Mouse (Mus musculus): ENCODE data around the gene Lzic. TPM values are rescaled to one million over a fixed set of nuclear protein-coding genes. Genes with fewer than 3 reads are reported as not detected.
A peak's percentile ranks its signal among the peaks of the same experiment; 100 is the strongest.

Gene Lzic
- polyA plus RNA-seq, 1 experiment, result 14.0 TPM

DNA sequence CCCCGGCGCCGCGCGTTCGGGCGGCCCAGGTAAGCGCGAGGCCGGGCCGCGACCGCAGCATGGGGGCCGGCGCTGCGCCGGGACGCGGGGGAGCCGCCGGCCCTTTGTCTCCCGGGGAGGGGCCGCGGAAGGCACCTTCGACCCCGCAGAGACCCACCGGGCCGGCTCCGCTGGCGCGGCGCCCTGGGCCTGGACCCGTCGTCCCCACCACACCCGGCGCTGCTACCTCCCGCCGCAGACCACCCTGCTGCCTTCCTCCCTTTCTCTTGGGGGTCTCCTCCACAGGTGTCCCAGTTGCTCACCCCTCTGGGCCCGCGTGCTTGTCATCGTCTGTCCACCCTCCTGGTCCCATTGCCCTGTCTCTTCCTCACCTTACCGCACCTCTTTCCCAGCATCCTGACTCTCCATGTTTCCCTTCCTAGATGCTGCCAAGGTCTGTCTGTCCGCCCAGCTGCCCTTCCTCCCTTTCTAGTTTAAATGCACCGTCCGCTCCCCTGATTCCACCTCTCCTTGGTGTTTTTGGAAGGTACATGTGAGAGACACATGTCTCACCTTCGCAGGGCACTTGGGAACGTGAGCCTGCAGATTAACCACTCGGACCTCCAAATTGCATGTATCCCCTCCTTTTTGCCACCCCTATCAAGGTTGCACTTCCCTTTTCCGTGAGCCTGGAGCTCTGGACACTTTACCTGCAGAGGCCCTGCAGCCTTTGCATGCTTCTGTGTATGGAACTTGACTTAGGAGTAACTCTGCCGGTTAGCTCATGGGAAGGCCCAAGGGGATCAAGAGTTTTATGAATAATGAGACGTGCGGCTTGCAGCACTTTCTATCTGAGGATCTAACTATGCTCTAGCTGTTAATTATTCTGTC lies 33.6 kb downstream of the Lzic start:
- peak overlapping the region; percentile 64 for H3K4me3 ChIP-seq (ENCODE audit: insufficient read depth, low read length)
- peaks cover 21% of the 10 kb centered on the region for H3K4me1 ChIP-seq (ENCODE audit: control insufficient read depth, insufficient read depth, low read length)
- TF ChIP-seq POLR2A (IDR thresholded peaks at IDR 0.05; ENCODE audit: borderline replicate concordance, low read depth, low read length), result no peak
- no peak for TF ChIP-seq CTCF (IDR thresholded peaks at IDR 0.05; ENCODE audit: low read depth, low read length)
- H3K27ac ChIP-seq (ENCODE audit: insufficient read depth, low read depth, low read length), result no peak overlapping the region

DNA sequence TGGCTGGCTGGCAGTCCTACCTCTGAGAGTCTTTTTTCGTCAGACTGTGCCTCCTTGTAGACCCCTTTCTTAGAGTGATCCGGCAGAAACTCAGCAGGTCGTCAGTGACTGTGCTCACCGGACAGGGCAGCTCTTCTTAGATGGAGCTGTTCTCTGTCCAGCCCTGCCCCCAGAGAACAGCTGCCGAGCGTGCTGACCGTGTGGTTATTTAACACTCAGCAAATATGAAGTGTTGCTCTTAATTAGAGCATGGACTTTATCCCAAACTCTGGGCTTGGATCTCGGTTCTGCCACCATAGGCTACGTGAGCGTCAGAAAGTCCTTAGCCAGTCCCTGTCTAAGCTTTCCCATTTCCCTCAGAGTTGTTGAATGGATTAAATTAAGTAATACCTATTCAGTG lies 36.2 kb downstream of the Lzic start:
- H3K27ac ChIP-seq (ENCODE audit: insufficient read depth, low read depth, low read length), result no peak overlapping the region
- peaks cover 29% of the 10 kb centered on the region for H3K4me1 ChIP-seq (ENCODE audit: control insufficient read depth, insufficient read depth, low read length)
- TF ChIP-seq POLR2A (IDR thresholded peaks at IDR 0.05; ENCODE audit: borderline replicate concordance, low read depth, low read length) (no peak), CTCF (IDR thresholded peaks at IDR 0.05; ENCODE audit: low read depth, low read length) (no peak)
- H3K4me3 ChIP-seq (ENCODE audit: insufficient read depth, low read length), result no peak overlapping the region

DNA sequence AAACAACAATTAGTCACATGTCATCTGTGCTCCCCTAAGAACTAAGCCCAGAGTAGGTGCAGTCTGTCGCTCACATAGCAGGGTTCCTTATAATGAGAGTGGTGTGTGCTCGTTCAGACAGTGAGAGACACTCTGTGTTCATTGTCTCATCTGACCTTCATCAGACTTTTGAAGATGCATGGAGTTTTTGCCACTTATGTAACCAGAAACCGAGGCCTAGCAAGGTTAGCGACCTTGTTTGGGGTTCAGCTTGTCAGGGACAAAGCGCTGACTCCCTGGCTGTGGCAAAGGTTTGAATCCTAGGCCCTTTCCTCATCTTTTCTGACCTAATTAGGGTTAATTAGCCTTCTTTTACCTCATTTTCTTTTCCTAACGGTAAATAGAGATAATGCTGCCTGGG lies 38.9 kb downstream of the Lzic start:
- Histone ChIP-seq H3K27ac (ENCODE audit: insufficient read depth, low read depth, low read length) (no peak overlapping the region), H3K4me3 (ENCODE audit: insufficient read depth, low read length) (no peak overlapping the region), H3K4me1 (ENCODE audit: control insufficient read depth, insufficient read depth, low read length) (peaks cover 26% of the 10 kb centered on the region)
- TF ChIP-seq POLR2A (IDR thresholded peaks at IDR 0.05; ENCODE audit: borderline replicate concordance, low read depth, low read length) (no peak), CTCF (IDR thresholded peaks at IDR 0.05; ENCODE audit: low read depth, low read length) (no peak)

DNA sequence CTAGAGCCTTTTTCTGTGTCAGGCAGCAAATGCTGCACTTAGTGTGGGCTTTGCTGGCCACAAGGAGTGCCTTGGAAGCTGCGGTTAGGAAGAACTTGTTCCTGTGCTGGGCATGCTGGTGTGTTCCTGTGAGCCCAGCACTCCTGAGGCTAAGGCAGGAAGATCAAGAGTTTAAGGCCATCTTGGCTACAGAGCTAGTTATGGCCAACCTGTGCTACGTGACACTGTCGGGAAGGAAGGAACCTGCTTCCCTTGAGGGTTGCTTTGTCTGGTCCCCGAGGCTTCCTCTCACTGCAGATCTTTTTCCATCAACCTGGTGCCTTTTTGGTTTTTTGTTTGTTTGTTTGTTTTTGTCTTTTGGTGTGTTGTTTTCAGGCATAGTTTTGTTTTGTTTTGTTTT lies 40.1 kb downstream of the Lzic start:
- no peak overlapping the region for H3K4me3 ChIP-seq (ENCODE audit: insufficient read depth, low read length)
- H3K4me1 ChIP-seq (ENCODE audit: control insufficient read depth, insufficient read depth, low read length), result peaks cover 15% of the 10 kb centered on the region
- TF ChIP-seq CTCF (IDR thresholded peaks at IDR 0.05; ENCODE audit: low read depth, low read length), result no peak
- no peak overlapping the region for H3K27ac ChIP-seq (ENCODE audit: insufficient read depth, low read depth, low read length)

DNA sequence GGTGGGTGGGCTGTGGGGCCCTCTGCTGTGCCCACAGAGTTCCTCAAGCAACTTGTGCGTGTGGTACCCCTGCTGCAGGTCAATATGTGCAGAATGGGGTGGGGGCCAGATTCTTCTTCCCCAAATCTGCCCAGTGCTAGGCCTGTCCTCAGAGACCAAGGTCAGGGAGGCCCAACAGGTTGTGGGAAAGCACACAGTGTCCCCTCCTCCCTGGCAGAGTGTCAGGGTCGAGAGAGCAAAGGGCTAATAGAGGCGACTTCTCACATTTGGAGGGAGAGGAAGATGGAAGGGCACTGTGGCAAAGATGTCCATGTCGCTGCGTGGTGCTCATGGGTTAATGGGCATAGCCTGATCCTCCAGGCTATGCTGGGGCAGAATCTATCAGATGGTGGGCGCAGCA lies 40.8 kb downstream of the Lzic start:
- Histone ChIP-seq H3K27ac (ENCODE audit: insufficient read depth, low read depth, low read length) (no peak overlapping the region), H3K4me1 (ENCODE audit: control insufficient read depth, insufficient read depth, low read length) (peaks cover 11% of the 10 kb centered on the region), H3K4me3 (ENCODE audit: insufficient read depth, low read length) (no peak overlapping the region)
- TF ChIP-seq CTCF (IDR thresholded peaks at IDR 0.05; ENCODE audit: low read depth, low read length), result no peak
- TF ChIP-seq POLR2A (IDR thresholded peaks at IDR 0.05; ENCODE audit: borderline replicate concordance, low read depth, low read length), result no peak

DNA sequence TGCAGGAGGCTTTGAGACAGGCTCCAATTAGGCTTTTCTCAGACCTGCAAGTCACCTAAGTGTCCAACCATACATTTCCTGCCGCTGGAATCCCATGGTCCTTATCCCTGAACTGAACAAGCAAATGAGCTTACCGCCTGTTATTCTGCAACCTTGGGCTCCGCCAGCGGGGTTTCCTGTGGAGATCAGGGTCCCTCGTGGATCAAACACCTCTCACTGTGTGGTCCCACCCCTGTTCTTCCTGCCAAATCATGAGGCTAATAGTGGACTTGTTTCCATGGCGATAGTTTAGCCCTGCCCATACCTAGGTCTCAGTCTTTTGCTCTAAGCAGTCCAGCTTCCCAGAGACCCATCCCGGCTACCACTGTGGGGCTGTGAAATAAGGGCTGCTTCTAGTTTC lies 41.3 kb downstream of the Lzic start:
- TF ChIP-seq POLR2A (IDR thresholded peaks at IDR 0.05; ENCODE audit: borderline replicate concordance, low read depth, low read length) (no peak), CTCF (IDR thresholded peaks at IDR 0.05; ENCODE audit: low read depth, low read length) (no peak)
- H3K27ac ChIP-seq (ENCODE audit: insufficient read depth, low read depth, low read length), result no peak overlapping the region
- no peak overlapping the region for H3K4me3 ChIP-seq (ENCODE audit: insufficient read depth, low read length)
- peaks cover 11% of the 10 kb centered on the region for H3K4me1 ChIP-seq (ENCODE audit: control insufficient read depth, insufficient read depth, low read length)

DNA sequence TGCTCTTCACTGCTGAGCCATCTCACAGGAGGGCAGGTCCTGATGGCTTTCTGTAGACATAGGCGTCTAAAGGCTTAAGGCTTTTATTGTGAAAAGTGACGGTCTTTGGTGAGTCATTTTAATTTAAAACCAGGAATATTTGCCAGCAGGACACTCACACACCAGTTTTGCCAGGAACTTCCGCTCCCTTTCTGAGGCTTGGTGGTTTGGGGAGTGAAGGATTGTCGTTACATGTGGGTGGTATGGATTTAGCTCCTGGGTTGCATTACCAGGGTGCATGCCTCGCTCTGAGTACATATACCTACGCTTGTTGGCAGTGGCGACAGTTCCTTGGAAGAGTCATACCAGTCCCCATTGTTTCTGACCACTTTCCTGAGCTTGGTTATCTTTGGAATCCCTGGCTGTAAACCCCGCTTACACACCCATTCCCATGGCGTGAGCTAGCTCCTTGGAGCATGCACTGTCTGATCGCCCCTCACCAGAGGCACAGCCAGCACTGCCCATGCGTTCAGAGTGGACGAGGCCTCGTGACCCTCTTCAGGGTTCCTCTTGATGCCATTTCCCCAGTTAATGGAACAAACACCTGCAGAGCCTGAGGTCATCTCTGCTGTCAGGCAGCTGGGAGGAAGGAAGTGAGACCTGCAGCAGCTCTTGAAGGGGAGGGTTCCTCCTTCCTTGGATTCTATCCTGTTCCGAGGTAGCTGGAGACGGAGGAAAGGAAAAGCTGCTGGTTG lies 42.8 kb downstream of the Lzic start:
- Histone ChIP-seq H3K4me1 (ENCODE audit: control insufficient read depth, insufficient read depth, low read length) (peaks cover 11% of the 10 kb centered on the region), H3K27ac (ENCODE audit: insufficient read depth, low read depth, low read length) (no peak overlapping the region), H3K4me3 (ENCODE audit: insufficient read depth, low read length) (no peak overlapping the region)
- TF ChIP-seq POLR2A (IDR thresholded peaks at IDR 0.05; ENCODE audit: borderline replicate concordance, low read depth, low read length), result no peak
- TF ChIP-seq CTCF (IDR thresholded peaks at IDR 0.05; ENCODE audit: low read depth, low read length), result no peak

DNA sequence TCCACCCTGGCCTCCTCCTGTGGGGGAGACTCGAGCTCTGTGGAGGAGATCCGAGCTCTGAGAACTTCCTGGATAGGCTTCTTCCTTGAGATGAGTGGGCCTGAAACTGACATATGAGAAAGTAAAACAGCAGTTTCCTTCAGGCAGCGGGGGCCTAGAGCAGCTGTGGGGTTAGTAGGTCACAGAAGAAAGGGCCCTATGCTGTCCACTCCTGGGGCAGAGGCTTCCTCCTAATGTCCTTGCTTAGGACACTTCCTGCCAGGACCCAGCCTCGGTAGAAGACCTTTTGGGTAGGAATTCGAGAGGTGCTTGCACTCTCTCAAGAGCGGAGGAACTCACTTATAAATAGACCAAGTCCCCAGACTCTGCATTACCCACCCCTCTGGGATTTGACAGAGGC lies 44.7 kb downstream of the Lzic start:
- TF ChIP-seq POLR2A (IDR thresholded peaks at IDR 0.05; ENCODE audit: borderline replicate concordance, low read depth, low read length) (no peak), CTCF (IDR thresholded peaks at IDR 0.05; ENCODE audit: low read depth, low read length) (no peak)
- no peak overlapping the region for H3K27ac ChIP-seq (ENCODE audit: insufficient read depth, low read depth, low read length)

DNA sequence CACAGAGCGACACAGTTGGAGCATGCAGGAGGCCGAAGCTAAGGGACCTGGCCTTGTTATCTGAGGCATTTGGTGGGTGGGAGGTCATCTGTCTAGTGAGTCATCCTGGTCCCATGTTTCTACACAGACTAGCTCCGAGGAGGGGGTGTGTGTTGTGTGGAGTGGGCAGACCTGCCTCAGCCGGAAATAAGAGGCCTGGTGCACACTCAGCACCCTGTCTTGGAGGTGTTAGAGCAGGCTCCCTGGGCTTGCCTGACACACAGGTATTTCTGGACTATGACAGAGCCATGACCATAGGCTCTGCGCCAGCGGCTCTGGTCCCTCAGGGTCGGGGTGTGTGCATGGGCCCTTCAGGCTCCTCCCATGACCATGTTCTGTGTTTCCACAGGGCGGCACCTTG lies 54.4 kb downstream of the Lzic start:
- no peak overlapping the region for H3K27ac ChIP-seq (ENCODE audit: insufficient read depth, low read depth, low read length)
- peaks cover 3% of the 10 kb centered on the region for H3K4me1 ChIP-seq (ENCODE audit: control insufficient read depth, insufficient read depth, low read length)
- H3K4me3 ChIP-seq (ENCODE audit: insufficient read depth, low read length), result no peak overlapping the region
- TF ChIP-seq POLR2A (IDR thresholded peaks at IDR 0.05; ENCODE audit: borderline replicate concordance, low read depth, low read length) (no peak), CTCF (IDR thresholded peaks at IDR 0.05; ENCODE audit: low read depth, low read length) (no peak)

More for the DNA sequence above, 44.7 kb downstream of the Lzic start:
- no peak overlapping the region for H3K4me3 ChIP-seq (ENCODE audit: insufficient read depth, low read length)
- H3K4me1 ChIP-seq (ENCODE audit: control insufficient read depth, insufficient read depth, low read length), result peaks cover 8% of the 10 kb centered on the region

DNA sequence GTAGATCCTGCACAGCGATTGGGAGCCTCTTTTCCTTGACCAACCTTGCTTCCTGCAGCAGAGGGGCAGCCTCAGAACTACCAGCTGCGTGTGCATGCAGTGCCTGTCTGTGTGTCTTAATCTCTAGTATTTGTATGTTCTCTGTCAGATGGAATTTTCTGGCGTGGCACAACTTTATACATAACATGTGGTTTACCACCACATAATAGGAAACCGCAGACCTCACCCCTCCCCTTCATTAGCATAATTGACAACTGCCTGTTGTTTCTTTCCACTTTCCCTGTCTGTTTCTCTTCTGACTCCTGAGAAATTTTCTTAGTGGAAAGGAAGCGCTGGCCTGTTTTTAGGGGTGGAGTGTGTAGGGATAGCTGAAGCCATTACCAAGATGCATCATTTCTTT lies 56.9 kb downstream of the Lzic start:
- H3K4me3 ChIP-seq (ENCODE audit: insufficient read depth, low read length), result no peak overlapping the region
- TF ChIP-seq CTCF (IDR thresholded peaks at IDR 0.05; ENCODE audit: low read depth, low read length), result no peak
- TF ChIP-seq POLR2A (IDR thresholded peaks at IDR 0.05; ENCODE audit: borderline replicate concordance, low read depth, low read length), result no peak
- peaks cover 3% of the 10 kb centered on the region for H3K4me1 ChIP-seq (ENCODE audit: control insufficient read depth, insufficient read depth, low read length)
- no peak overlapping the region for H3K27ac ChIP-seq (ENCODE audit: insufficient read depth, low read depth, low read length)

Data from bone marrow macrophage, adult 2 months (primary cell).